Mouse (Mus musculus): ENCODE measurements around the gene Lmx1b. TPM values are rescaled to one million over a fixed set of nuclear protein-coding genes. Genes with fewer than 3 reads are reported as not detected.

The Lmx1b gene
- polyA plus RNA-seq, 1 experiment from 2014 or later = not detected

Other genes with a start within 250 kb of the Lmx1b start
- gene Zbtb34, start 209.2 kb downstream of the Lmx1b start, polyA plus RNA-seq (2014; fragmentation: Nextera tagmentation; extraction: Ambion mirVana) = 6.0 and 7.1 TPM in 2 replicates
- 18.9 and 19.0 TPM in 2 replicates for gene Zbtb43, start 172.0 kb downstream of the Lmx1b start, polyA plus RNA-seq (2014; fragmentation: Nextera tagmentation; extraction: Ambion mirVana)
- gene Mvb12b, start 247.4 kb upstream of the Lmx1b start, polyA plus RNA-seq (2014; fragmentation: Nextera tagmentation; extraction: Ambion mirVana) = 13.2 and 14.0 TPM in 2 replicates

Data from intestine, embryonic 14.5 days (tissue).